Mouse (Mus musculus) C2C12 (cell line): ENCODE results near the gene Sprr2a3. TPM values are rescaled to one million over a fixed set of nuclear protein-coding genes. Genes with fewer than 3 reads are reported as not detected.
"Not testable (repeated sequence)": the region's sequence is repeated elsewhere in the genome, so short reads cannot be mapped to it uniquely, and the experiment has no call there.

ENCODE experiments used
- H3K27me3 ChIP-seq: one replicate; pipeline ENCODE4 v1.6.1; 2011; ENCODE audit not compliant: control insufficient read depth, insufficient read depth, insufficient read length
- H3K36me3 ChIP-seq: one replicate; pipeline ENCODE4 v1.6.1; 2011; ENCODE audit not compliant: control insufficient read depth, insufficient read depth
- H3K4me3 ChIP-seq: one replicate; pipeline ENCODE4 v1.5.1; 2011; ENCODE audit warnings: mild to moderate bottlenecking, control low read depth; ENCODE audit not compliant: poor library complexity, insufficient read depth, severe bottlenecking
- H3K79me2 ChIP-seq: one replicate; pipeline ENCODE4 v1.6.1; 2011; ENCODE audit not compliant: control insufficient read depth, insufficient read depth
- H3K79me3 ChIP-seq: one replicate; pipeline ENCODE4 v1.6.1; 2011; ENCODE audit warnings: low read depth, control low read depth
- H3ac ChIP-seq: one replicate; pipeline ENCODE3; 2011; ENCODE audit warnings: low read depth; ENCODE audit not compliant: control insufficient read depth, insufficient read length
- long read RNA-seq, 2 experiments: library from polyadenylated mRNA; unstranded; transcript quantifications; one replicate each; pipeline ENCODE4 v2.0.0; 2019 to 2020
- polyA plus RNA-seq: library from polyadenylated mRNA; unstranded; fragments of >200 nt; fragmentation: generic; extraction: Trizol; gene quantifications from one replicate; pipeline ENCODE4 v1.2.1, GENCODE M21; 2012; ENCODE audit warnings: missing spikeins

The Sprr2a3 gene
- polyA plus RNA-seq: 0.13 TPM
- long read RNA-seq, experiment 1: 0 reads
- long read RNA-seq, experiment 2: 0 reads

GRCm38 (mm10) chr3:92285101-92285500, at the start of gene Sprr2a3:
Gene Sprr2a3, plus strand, starts transcription at chr3:92285417.
- not testable (repeated sequence) for H3K79me2 ChIP-seq, H3ac ChIP-seq, H3K27me3 ChIP-seq, H3K4me3 ChIP-seq, H3K79me3 ChIP-seq, H3K36me3 ChIP-seq

GRCm38 (mm10) chr3:92236463-92237189, 48.6 kb upstream of the Sprr2a3 start:
- H3K79me2 ChIP-seq, H3K4me3 ChIP-seq, H3K27me3 ChIP-seq, H3ac ChIP-seq, H3K79me3 ChIP-seq, H3K36me3 ChIP-seq: not testable (repeated sequence)

GRCm38 (mm10) chr3:92238736-92239135, 46.5 kb upstream of the Sprr2a3 start:
- H3K79me3 ChIP-seq, H3K4me3 ChIP-seq, H3ac ChIP-seq, H3K36me3 ChIP-seq, H3K79me2 ChIP-seq, H3K27me3 ChIP-seq: not testable (repeated sequence)

- H3ac ChIP-seq, H3K36me3 ChIP-seq, H3K79me2 ChIP-seq, H3K27me3 ChIP-seq, H3K79me3 ChIP-seq, H3K4me3 ChIP-seq: not testable (repeated sequence)
Observed at GRCm38 (mm10) chr3:92239197-92239596, 46.0 kb upstream of the Sprr2a3 start.

GRCm38 (mm10) chr3:92244833-92245232, 40.4 kb upstream of the Sprr2a3 start:
- H3K36me3 ChIP-seq: not testable (repeated sequence)

GRCm38 (mm10) chr3:92246245-92246644, 39.0 kb upstream of the Sprr2a3 start:
- not testable (repeated sequence) for H3K27me3 ChIP-seq, H3K79me3 ChIP-seq, H3ac ChIP-seq, H3K4me3 ChIP-seq, H3K79me2 ChIP-seq, H3K36me3 ChIP-seq

More at GRCm38 (mm10) chr3:92244833-92245232, 40.4 kb upstream of the Sprr2a3 start:
- not testable (repeated sequence) for H3K79me3 ChIP-seq, H3K27me3 ChIP-seq, H3K79me2 ChIP-seq, H3K4me3 ChIP-seq, H3ac ChIP-seq

GRCm38 (mm10) chr3:92248494-92248893, 36.7 kb upstream of the Sprr2a3 start:
- not testable (repeated sequence) for H3K27me3 ChIP-seq, H3K79me2 ChIP-seq, H3ac ChIP-seq, H3K4me3 ChIP-seq, H3K79me3 ChIP-seq, H3K36me3 ChIP-seq

GRCm38 (mm10) chr3:92250450-92250849, 34.8 kb upstream of the Sprr2a3 start:
- H3K4me3 ChIP-seq, H3ac ChIP-seq, H3K36me3 ChIP-seq, H3K79me3 ChIP-seq, H3K27me3 ChIP-seq, H3K79me2 ChIP-seq: not testable (repeated sequence)

GRCm38 (mm10) chr3:92253860-92254259, 31.4 kb upstream of the Sprr2a3 start:
- H3ac ChIP-seq, H3K36me3 ChIP-seq, H3K79me2 ChIP-seq, H3K4me3 ChIP-seq, H3K79me3 ChIP-seq, H3K27me3 ChIP-seq: not testable (repeated sequence)

GRCm38 (mm10) chr3:92258526-92258925, 26.7 kb upstream of the Sprr2a3 start:
- H3K79me2 ChIP-seq, H3K27me3 ChIP-seq, H3ac ChIP-seq, H3K79me3 ChIP-seq, H3K4me3 ChIP-seq, H3K36me3 ChIP-seq: not testable (repeated sequence)

- not testable (repeated sequence) for H3K79me3 ChIP-seq, H3ac ChIP-seq, H3K4me3 ChIP-seq, H3K79me2 ChIP-seq, H3K27me3 ChIP-seq, H3K36me3 ChIP-seq
Observed at GRCm38 (mm10) chr3:92263462-92263861, 21.8 kb upstream of the Sprr2a3 start.

GRCm38 (mm10) chr3:92271414-92271985, 13.7 kb upstream of the Sprr2a3 start:
- not testable (repeated sequence) for H3K79me2 ChIP-seq, H3K4me3 ChIP-seq, H3ac ChIP-seq, H3K36me3 ChIP-seq, H3K27me3 ChIP-seq, H3K79me3 ChIP-seq
